Mouse (Mus musculus) T-helper 2 cell (primary cell): Measurements from ENCODE around the gene Nudt10.

Experiments used
- in situ Hi-C: fragments of 300-600 bp; cut with MboI, MseI; formaldehyde crosslinking; loops from one replicate; pipeline ENCODE4 v1.15.1; 2025; ENCODE audit warnings: high pct_unique_total_duplicates

The Nudt10 gene

GRCm38 (mm10) chrX:6172823-6173640, at the start of gene Nudt10:
Gene Nudt10, minus strand, starts transcription at chrX:6173015.
- in situ Hi-C loops, result loop anchor here (5.0 kb wide), 1 partner anchor 126 kb away; the partner anchor contains the start of gene Nudt11

GRCm38 (mm10) chrX:6172136-6172822, 536 bp downstream of the Nudt10 start:
- in situ Hi-C loops, result loop anchor here (5.0 kb wide), 1 partner anchor 125 kb away; the partner anchor contains the start of gene Nudt11

DNA sequence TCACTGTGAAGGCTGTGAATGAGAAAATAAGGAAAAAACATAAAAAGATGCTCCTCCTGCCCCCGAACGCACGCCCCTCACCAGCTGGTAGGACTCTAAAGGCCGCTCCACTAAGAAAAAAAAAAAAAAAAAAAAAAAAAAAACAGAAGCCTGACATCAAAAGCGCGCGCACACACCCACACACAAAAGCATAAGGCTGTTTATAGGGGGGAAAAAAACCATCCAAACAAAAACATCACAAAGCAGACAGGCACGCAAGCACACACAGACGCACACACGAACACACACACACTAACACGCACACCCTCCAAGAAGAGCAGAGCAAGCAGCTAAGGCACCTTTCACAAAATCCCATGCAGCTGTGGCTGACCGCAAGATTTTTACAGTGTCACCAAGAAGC, 1.1 kb downstream of the Nudt10 start:
- in situ Hi-C loops, result loop anchor here (5.0 kb wide), 1 partner anchor 124 kb away; the partner anchor contains the start of gene Nudt11
